Mouse (Mus musculus): ENCODE results near the gene Calhm1.
"Not testable (repeated sequence)": the region's sequence is repeated elsewhere in the genome, so short reads cannot be mapped to it uniquely, and the experiment has no call there.

Gene Calhm1

GRCm38 (mm10) chr19:47153767-47154166 lies 9.7 kb upstream of the Calhm1 start:
- no peak for DNase-seq (ENCODE audit: low read depth, low spot score)

GRCm38 (mm10) chr19:47152062-47152369 lies 8.0 kb upstream of the Calhm1 start:
- DNase-seq (ENCODE audit: low read depth, low spot score): no peak

GRCm38 (mm10) chr19:47151332-47152061 lies 7.4 kb upstream of the Calhm1 start:
- DNase-seq (ENCODE audit: low read depth, low spot score): no peak

DNA sequence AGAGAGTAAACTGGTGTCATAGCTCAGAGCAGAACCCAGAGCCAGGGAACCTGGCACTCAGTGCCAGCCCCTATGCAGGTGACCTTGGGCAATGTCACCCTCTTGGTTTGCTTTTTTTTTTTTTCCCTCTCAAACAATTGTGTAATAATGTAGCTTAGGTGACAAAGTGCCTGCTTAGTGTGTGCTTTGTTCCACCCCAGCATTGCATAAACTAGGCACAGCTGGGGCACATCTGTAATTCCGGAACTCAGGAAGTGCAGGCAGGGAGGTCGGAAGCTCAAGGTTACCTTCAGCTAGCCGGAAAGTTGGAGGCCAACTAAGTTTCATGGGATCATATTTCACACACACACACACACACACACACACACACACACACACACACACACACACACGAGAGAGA lies 5.8 kb upstream of the Calhm1 start:
- no peak for DNase-seq (ENCODE audit: low read depth, low spot score)

DNA sequence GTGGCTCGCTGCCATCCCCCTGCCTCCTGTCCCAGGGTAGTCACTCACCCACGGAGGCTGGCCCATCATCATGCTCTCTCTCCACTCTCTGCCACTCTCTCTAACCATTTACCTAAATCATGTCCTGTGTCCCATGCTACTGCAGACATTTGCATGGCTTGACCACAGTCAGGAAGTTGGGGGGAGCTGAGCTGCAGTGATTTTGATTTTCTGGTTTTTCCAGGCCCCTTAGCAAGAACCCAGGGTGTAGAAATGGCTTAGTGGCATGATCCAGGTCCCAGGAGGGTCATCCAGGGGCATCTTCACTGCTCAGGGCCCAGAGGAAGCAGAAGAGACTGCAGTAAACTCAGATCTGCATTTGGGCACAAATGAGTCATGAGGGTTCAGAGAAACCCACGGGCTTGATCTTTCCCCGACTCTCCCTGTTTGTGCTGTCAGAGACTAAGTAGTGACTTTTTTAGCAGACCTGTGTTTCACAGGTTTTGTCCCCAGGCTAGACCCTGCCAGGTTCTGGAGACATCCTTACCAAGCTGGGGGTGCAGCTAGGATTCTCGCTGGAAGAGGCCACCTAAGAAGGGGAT lies 4.3 kb upstream of the Calhm1 start:
- DNase-seq (ENCODE audit: low read depth, low spot score): no peak

- no peak for DNase-seq (ENCODE audit: low read depth, low spot score)
Observed at GRCm38 (mm10) chr19:47142438-47142837, 1.6 kb downstream of the Calhm1 start.

DNA sequence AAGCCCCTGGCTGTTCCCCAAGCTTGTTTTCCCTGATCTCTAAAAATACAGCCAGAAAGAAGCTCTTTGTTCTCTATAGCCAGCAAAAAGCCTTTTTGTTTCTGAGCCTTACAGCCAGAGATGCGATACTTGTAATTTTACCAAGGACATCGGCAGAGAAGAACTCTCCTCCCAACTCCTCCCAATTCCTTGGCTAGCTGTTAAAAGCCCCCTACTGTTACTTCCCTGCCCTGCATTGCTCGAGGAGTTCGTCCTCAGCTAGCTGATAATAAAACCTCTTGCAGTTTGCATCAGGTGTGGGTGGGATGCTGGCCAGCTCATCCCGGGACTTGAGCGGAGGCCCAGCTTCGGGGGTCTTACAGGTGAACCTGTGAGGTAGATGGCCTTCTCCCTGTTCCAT lies 4.4 kb downstream of the Calhm1 start:
- DNase-seq (ENCODE audit: low read depth, low spot score): not testable (repeated sequence)

- no peak for DNase-seq (ENCODE audit: low read depth, low spot score)
Observed at GRCm38 (mm10) chr19:47137771-47138421, 6.2 kb downstream of the Calhm1 start, which contains the start of gene Calhm2. Calhm2 (minus strand) TSS chr19:47138294.

GRCm38 (mm10) chr19:47137051-47137581 lies 6.9 kb downstream of the Calhm1 start:
- DNase-seq (ENCODE audit: low read depth, low spot score): no peak

DNA sequence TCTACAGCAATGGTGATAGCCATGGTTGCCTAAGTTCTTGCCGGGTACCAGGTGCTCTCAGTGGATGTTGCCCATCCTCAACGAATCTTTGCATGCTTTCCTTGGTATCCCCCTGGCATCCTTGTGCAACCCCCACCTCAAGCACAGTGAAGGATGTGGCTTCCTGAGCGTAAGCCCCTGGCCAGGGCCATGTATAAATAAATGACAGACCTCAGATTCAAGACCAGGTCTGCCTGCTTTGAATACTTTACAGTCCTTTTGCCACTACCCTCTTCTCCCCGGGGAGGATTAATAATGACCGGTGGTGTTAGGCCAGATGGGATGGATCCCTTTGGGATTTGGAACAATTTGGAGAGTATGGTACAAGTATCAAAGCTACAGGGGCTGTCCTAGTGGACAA lies 7.9 kb downstream of the Calhm1 start:
- DNase-seq (ENCODE audit: low read depth, low spot score): no peak

GRCm38 (mm10) chr19:47135568-47135967 lies 8.5 kb downstream of the Calhm1 start:
- DNase-seq (ENCODE audit: low read depth, low spot score): no peak

- no peak for DNase-seq (ENCODE audit: low read depth, low spot score)
Observed at GRCm38 (mm10) chr19:47133161-47133560, 10.9 kb downstream of the Calhm1 start.

GRCm38 (mm10) chr19:47130551-47131125 lies 13.4 kb downstream of the Calhm1 start:
- DNase-seq (ENCODE audit: low read depth, low spot score): no peak

DNA sequence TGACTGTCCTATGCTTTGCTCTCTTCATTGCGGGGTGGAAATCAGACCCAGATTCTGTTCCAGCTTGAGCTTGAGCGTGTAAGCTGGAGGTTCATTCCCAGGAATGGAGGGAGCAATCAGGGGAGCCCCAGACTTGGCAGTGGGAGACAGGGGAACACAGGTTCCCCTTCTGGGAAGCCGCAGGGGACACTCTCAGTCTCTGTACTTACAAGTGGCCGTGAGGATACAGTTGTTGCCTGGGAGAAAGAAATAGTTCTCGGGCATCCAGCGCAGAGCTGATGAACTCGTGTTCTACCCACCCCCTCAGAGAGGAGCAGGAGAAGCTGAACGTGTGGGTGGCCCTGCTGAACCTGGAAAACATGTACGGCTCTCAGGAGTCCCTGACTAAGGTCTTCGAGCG lies 15.2 kb downstream of the Calhm1 start:
- DNase-seq (ENCODE audit: low read depth, low spot score): no peak

DNA sequence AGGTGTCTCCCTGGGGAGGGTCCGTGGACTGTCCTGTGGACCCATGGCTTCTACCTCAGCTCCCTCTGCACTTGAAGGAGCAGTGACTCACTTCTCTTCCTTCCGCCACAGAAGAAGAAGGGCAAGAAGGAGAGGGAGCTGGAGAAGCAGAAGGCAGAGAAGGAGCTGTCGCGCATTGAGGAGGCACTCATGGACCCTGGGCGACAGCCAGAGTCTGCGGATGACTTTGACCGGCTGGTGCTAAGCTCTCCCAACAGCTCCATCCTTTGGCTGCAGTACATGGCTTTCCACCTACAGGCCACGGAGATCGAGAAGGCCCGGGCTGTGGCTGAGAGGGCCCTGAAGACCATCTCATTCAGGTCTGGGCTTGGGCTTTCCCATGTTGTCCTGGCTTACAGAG lies 15.9 kb downstream of the Calhm1 start:
- no peak for DNase-seq (ENCODE audit: low read depth, low spot score)

- no peak for DNase-seq (ENCODE audit: low read depth, low spot score)
Observed at GRCm38 (mm10) chr19:47122802-47123201, 21.3 kb downstream of the Calhm1 start.

- no peak for DNase-seq (ENCODE audit: low read depth, low spot score)
Observed at GRCm38 (mm10) chr19:47121054-47121453, 23.0 kb downstream of the Calhm1 start.

DNA sequence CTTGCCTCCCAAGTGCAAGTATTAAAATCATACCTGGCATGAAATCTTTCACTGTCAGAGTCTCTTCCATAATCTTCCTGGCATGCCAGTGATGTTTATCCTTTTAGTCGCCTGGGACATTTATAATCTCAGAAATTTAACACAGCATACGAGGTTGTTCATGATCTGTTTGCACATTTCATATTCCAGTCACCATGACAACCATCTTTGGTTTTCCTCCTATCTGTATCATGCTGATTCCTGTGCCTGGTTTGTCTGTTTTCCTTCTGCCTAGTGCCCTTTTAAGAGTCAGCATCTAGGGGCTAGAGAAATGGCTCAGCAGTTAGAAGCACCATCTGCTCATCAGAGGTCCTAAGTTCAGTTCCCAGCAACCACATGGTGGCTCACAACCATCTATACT lies 25.4 kb downstream of the Calhm1 start:
- DNase-seq (ENCODE audit: low read depth, low spot score): no peak

DNA sequence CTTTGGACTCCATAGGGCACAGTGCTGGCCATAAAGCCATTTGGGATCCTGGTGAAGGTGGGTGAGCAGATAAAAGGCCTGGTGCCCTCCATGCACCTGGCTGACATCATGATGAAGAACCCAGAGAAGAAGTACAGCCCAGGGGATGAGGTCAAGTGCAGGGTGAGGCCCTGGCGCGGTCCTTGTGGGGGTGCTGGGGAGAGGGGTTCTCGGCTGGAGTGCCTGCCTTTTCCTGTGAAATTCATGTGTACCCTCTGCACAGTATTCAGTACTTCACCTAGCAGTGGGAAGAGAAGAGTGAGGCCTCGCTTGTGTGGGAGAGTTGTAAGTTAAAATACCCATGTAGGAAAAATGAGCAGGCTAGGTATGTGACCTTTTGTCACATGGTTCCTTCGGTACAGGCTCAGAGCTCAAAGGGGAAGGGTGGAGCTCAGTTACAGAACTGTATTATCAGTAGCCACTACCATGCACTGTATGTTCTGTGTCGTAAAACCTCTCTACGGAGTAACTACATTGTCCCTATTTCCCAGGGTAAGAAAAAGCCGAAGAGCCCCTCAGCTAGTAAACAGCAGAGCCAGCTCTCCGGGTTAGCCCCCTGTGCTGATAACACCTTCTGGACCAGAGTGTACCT lies 39.3 kb downstream of the Calhm1 start:
- DNase-seq (ENCODE audit: low read depth, low spot score): no peak

DNA sequence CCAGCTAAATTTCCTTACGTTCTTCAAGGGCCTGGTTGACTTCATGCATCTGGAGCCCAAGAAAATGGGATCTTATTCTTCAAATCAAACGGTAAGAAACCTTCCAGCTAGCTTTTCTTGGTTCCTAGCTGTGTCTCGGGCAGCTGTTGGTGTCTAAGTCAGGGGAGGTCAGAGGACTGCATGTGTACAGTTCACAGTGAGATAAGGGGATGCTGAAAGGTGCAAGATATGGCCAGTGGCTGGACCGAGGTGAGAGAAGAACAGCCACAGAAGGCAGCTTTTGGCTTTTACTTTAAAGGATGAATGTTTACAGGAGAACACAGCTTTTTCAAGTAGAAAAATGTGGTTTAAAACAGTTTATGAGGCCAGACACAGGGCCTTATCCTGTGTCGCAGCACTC lies 43.0 kb downstream of the Calhm1 start:
- no peak for DNase-seq (ENCODE audit: low read depth, low spot score)
